Mouse (Mus musculus): ENCODE data around the gene Ptprn2. TPM values are rescaled to one million over a fixed set of nuclear protein-coding genes. Genes with fewer than 3 reads are reported as not detected.

Gene Ptprn2
- total and polyA plus RNA-seq, 2 experiments from 2014 or later, result 18.4 to 101 TPM

DNA sequence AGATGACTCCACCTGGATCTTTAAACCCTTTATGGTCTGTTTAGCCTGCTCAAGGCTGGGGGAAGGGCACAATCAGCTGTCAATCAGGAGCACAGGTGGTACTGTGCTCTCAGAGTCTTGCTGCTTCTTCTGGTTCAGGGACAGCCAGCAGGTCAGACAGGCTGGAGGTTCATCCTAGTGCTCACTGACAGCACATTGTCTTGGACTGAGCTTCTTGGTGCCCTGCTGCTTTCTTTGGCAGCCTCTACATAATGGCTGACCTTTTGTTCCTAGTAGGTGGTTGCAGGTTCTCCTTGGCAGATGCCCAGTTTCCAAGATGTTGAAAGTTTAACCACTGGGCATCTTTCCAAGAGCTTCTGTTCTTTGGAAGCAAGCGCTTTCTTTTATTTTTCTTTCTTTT lies 55.1 kb downstream of the Ptprn2 start:
- 46% methylated on average over 1 of the region's 1 CpGs for WGBS
- Histone ChIP-seq H3K27me3 (ENCODE audit: insufficient read depth, low read length) (no peaks in the 10 kb centered on the region), H3K9me3 (ENCODE audit: low read length) (no peaks in the 10 kb centered on the region), H3K4me3 (ENCODE audit: low read length) (no peak overlapping the region), H3K27ac (no peak overlapping the region), H3K4me2 (ENCODE audit: low read depth, low read length) (no peak overlapping the region), H3K9ac (replicated peaks; ENCODE audit: low read length) (no peak overlapping the region), H3K4me1 (ENCODE audit: insufficient read depth, low read length) (no peaks in the 10 kb centered on the region), H3K36me3 (ENCODE audit: insufficient read depth, low read length) (no peaks in the 10 kb centered on the region)
- TF ChIP-seq CTCF (IDR thresholded peaks at IDR 0.05; ENCODE audit: low read depth), result no peak
- ATAC-seq (no peak), DNase-seq (ENCODE audit: low spot score) (peak; percentile 49)

DNA sequence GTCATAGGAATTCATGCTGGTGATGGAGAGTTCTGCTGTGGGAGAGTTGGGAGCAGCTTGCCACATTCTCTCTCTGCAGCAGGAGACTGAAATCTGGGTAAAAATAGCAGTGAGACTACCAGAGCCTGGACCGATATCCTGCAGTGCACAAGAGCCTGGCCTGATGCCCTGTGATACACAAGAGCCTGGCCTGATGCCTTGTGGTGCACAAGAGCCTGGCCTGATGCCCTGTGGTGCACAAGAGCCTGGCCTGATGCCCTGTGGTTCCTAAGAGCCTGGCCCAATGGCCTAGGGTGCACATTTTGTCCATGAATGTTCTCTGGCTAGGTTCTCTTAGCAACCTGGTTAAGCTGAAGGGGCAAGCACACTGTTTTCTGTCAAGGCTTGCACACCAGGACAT lies 64.5 kb downstream of the Ptprn2 start:
- peak; percentile 74 for ATAC-seq
- Histone ChIP-seq H3K9ac (replicated peaks; ENCODE audit: low read length) (no peak overlapping the region), H3K4me1 (ENCODE audit: insufficient read depth, low read length) (peaks cover 5% of the 10 kb centered on the region; the same call in 1 of the 2 replicates), H3K27ac (no peak overlapping the region), H3K9me3 (ENCODE audit: low read length) (no peaks in the 10 kb centered on the region), H3K27me3 (ENCODE audit: insufficient read depth, low read length) (no peaks in the 10 kb centered on the region), H3K4me3 (ENCODE audit: low read length) (no peak overlapping the region), H3K4me2 (ENCODE audit: low read depth, low read length) (no peak overlapping the region), H3K36me3 (ENCODE audit: insufficient read depth, low read length) (no peaks in the 10 kb centered on the region)
- no peak for TF ChIP-seq CTCF (IDR thresholded peaks at IDR 0.05; ENCODE audit: low read depth)
- peak; percentile 71 for DNase-seq (ENCODE audit: low spot score)
- WGBS, result 35% methylated on average over 1 of the region's 1 CpGs

DNA sequence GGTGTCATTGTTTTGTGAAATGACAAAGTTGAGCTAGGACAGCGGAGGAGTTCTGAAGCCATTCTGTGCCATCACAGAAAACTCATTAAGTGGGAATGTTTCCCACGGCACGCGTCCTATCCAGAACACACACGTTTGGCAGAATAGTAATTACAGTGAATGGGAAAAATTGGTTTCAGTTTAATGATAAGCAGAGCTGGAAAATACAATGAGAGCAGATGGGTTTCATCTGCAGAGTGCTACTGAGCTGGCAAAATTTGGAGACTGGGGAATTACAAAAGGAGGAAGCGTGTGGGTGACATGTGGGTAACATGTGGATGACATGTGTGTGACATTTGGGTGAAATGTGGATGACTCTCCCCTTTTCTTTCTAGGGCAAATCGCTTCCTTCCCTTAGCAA lies 66.0 kb downstream of the Ptprn2 start:
- no peak overlapping the region for H3K4me3 ChIP-seq (ENCODE audit: low read length)
- no peaks in the 10 kb centered on the region for H3K36me3 ChIP-seq (ENCODE audit: insufficient read depth, low read length)
- H3K4me2 ChIP-seq (ENCODE audit: low read depth, low read length), result no peak overlapping the region
- DNase-seq (ENCODE audit: low spot score) (peak; percentile 24), ATAC-seq (peak; percentile 51; the same call in 1 of the 2 replicates)
- no peak for TF ChIP-seq CTCF (IDR thresholded peaks at IDR 0.05; ENCODE audit: low read depth)
- peaks cover 5% of the 10 kb centered on the region; the same call in 1 of the 2 replicates for H3K4me1 ChIP-seq (ENCODE audit: insufficient read depth, low read length)
- H3K9me3 ChIP-seq (ENCODE audit: low read length), result no peaks in the 10 kb centered on the region
- 59% methylated on average over 7 of the region's 7 CpGs for WGBS
- 0 out of 2 replicates have a peak overlapping the region, but pooled peaks have one; percentile 3 for H3K27ac ChIP-seq
- no peaks in the 10 kb centered on the region for H3K27me3 ChIP-seq (ENCODE audit: insufficient read depth, low read length)
- no peak overlapping the region for H3K9ac ChIP-seq (replicated peaks; ENCODE audit: low read length)

DNA sequence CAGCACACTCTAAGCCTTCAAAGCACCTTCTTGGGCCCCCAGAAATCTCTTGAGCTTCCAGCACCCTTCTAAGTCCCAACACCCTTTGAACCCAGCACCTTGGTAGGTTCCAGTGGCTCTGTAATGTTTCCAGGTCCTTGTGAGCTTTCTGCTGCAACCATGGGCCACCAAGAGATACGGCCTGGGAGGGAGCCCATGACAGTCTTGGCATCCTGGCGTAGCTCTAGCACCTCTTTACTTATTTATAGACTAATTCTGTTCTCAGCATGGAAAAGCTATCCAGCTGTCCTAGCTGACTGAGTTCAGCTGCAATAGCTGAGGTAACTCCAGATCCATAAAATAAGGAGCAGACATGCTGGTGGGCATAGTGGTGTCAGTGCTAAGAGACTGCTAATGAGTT lies 66.8 kb downstream of the Ptprn2 start:
- Histone ChIP-seq H3K27me3 (ENCODE audit: insufficient read depth, low read length) (no peaks in the 10 kb centered on the region), H3K9me3 (ENCODE audit: low read length) (no peaks in the 10 kb centered on the region), H3K4me1 (ENCODE audit: insufficient read depth, low read length) (peaks cover 5% of the 10 kb centered on the region; the same call in 1 of the 2 replicates), H3K36me3 (ENCODE audit: insufficient read depth, low read length) (no peaks in the 10 kb centered on the region), H3K4me3 (ENCODE audit: low read length) (no peak overlapping the region), H3K9ac (replicated peaks; ENCODE audit: low read length) (no peak overlapping the region), H3K4me2 (ENCODE audit: low read depth, low read length) (no peak overlapping the region), H3K27ac (0 out of 2 replicates have a peak overlapping the region, but pooled peaks have one; percentile 3)
- ATAC-seq, result no peak
- 79% methylated on average over 2 of the region's 2 CpGs for WGBS
- no peak for TF ChIP-seq CTCF (IDR thresholded peaks at IDR 0.05; ENCODE audit: low read depth)
- no peak for DNase-seq (ENCODE audit: low spot score)

DNA sequence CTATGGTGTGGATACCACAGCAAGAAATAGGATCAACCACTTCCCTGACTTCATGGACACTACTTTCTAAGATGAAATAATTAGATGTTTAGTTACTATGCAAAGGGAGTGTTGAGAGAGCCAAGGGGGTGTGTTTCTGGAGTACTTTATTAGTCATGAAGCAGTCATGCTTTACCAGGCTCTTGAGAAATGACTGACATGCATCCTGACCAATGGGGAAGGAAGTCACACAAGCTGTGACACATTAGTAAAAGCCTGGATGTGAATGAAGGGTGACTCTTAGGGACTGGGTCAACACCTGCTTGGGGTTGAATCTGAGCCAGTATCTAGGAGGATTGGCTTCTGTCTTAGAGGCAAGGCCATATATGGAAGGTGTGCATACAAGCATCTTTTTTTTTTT lies 67.8 kb downstream of the Ptprn2 start:
- no peak for TF ChIP-seq CTCF (IDR thresholded peaks at IDR 0.05; ENCODE audit: low read depth)
- Histone ChIP-seq H3K27me3 (ENCODE audit: insufficient read depth, low read length) (no peaks in the 10 kb centered on the region), H3K4me2 (ENCODE audit: low read depth, low read length) (no peak overlapping the region), H3K9ac (replicated peaks; ENCODE audit: low read length) (no peak overlapping the region), H3K36me3 (ENCODE audit: insufficient read depth, low read length) (no peaks in the 10 kb centered on the region), H3K4me1 (ENCODE audit: insufficient read depth, low read length) (peaks cover 5% of the 10 kb centered on the region; the same call in 1 of the 2 replicates), H3K9me3 (ENCODE audit: low read length) (no peaks in the 10 kb centered on the region), H3K4me3 (ENCODE audit: low read length) (no peak overlapping the region), H3K27ac (no peak overlapping the region)
- ATAC-seq (no peak), DNase-seq (ENCODE audit: low spot score) (no peak)

DNA sequence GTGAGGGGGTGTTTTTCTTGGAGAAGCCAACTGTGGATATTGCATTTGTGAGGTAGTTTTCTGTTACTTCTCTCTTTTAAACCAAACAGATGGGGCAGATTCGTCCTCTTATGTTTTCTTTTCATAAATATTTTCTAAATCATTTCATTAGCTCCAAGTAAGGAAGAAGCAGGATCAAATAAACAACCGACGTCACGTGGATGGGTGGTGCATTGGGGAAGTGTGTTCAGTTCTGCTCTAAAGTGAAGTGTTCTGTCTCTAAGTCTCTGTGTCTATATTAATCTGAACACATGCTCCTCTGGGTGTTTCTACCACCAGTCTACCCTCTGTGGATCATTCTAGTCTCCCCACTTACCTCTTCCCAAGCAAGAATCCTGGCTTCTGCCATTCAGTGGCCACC lies 70.4 kb downstream of the Ptprn2 start:
- WGBS, result 79% methylated on average over 4 of the region's 4 CpGs
- no peaks in the 10 kb centered on the region for H3K9me3 ChIP-seq (ENCODE audit: low read length)
- DNase-seq (ENCODE audit: low spot score), result no peak
- H3K27ac ChIP-seq, result no peak overlapping the region
- H3K4me3 ChIP-seq (ENCODE audit: low read length), result no peak overlapping the region
- no peak overlapping the region for H3K4me2 ChIP-seq (ENCODE audit: low read depth, low read length)
- no peak for TF ChIP-seq CTCF (IDR thresholded peaks at IDR 0.05; ENCODE audit: low read depth)
- no peaks in the 10 kb centered on the region for H3K27me3 ChIP-seq (ENCODE audit: insufficient read depth, low read length)
- no peak for ATAC-seq
- 0 out of 2 replicates have a peak, but pooled peaks cover 5% of the 10 kb centered on the region for H3K4me1 ChIP-seq (ENCODE audit: insufficient read depth, low read length)
- no peaks in the 10 kb centered on the region for H3K36me3 ChIP-seq (ENCODE audit: insufficient read depth, low read length)
- no peak overlapping the region for H3K9ac ChIP-seq (replicated peaks; ENCODE audit: low read length)

DNA sequence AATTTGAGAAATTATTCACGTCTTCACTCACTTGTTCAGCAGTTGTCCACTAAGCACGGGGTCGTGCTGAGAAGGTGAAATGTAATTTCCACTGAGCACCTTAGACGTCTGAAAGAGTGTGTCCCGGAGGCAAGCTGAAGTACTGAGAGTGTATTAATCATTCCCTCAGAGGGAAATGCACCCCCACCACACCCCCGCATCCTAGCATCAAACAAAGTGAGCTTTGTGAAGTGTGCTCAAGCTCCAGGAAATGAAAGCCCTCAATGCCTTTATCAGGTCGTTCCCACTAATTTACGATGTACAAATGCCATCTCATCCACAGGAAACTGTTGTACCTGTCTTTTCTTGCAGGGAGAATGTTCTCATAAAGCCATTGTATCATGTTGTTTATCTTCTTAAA lies 78.9 kb downstream of the Ptprn2 start:
- ATAC-seq (no peak), DNase-seq (ENCODE audit: low spot score) (no peak)
- Histone ChIP-seq H3K4me3 (ENCODE audit: low read length) (no peak overlapping the region), H3K27ac (no peak overlapping the region), H3K9ac (replicated peaks; ENCODE audit: low read length) (no peak overlapping the region), H3K9me3 (ENCODE audit: low read length) (no peaks in the 10 kb centered on the region), H3K4me2 (ENCODE audit: low read depth, low read length) (no peak overlapping the region), H3K36me3 (ENCODE audit: insufficient read depth, low read length) (no peaks in the 10 kb centered on the region), H3K4me1 (ENCODE audit: insufficient read depth, low read length) (no peaks in the 10 kb centered on the region), H3K27me3 (ENCODE audit: insufficient read depth, low read length) (no peaks in the 10 kb centered on the region)
- WGBS, result 76% methylated on average over 8 of the region's 8 CpGs
- no peak for TF ChIP-seq CTCF (IDR thresholded peaks at IDR 0.05; ENCODE audit: low read depth)
